8 mouse cellular contexts compared by ENCODE assay signal in the genomic region with DNA sequence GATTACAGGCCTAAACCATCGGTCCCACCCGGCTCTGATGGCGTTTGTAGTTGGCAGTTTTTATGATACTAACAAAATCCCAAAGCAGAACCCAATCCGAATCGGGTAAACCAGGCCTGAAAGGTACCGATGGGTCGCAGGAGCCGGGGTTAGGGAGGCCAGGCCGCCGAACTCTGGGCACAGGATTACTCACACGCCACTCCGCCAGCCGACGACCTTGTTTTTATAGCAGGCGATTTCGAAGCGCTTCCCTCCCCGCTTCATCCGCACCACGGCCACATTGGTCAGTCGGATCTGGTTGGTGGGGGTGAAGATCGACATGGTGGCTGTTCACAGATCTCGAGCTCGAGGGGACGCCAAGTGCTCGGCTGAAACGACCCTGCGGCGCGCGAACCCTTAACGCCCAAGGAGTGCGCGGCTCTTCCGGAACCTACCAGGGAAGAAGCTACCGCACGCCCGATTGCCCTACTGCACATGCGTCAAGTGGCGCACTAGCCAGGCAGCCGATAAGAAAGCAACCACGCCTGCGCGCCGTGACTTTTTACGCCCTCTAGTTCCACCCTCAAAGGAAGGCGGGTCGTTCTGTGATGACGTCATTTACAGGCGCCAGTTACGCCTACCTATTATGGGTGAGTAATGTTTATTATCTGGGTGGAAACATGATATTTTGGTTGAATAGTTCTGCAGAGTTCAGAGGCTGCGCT. TPM values are rescaled to one million over a fixed set of nuclear protein-coding genes. Genes with fewer than 3 reads are reported as not detected.
DNase-seq lines count a peak whose midpoint lies in the region; ATAC-seq and TF ChIP-seq lines count a peak whose summit lies in the region.

Gene Sbds (minus strand): TSS at position 514 of the 704 bp plus-strand sequence.
Gene Tyw1 (plus strand): TSS at position 603 of the 704 bp plus-strand sequence.

- peak within 1 kb of the TSS; percentile 87 for H3K4me2 ChIP-seq in heart, embryonic 11.5 days
- peak within 1 kb of the TSS; percentile 74 for H3K4me2 ChIP-seq in kidney, embryonic 16.5 days (replicated peaks; ENCODE audit: low read depth, low read length)
- peak within 1 kb of the TSS; percentile 100 for H3K4me2 ChIP-seq in myocyte (ENCODE audit: low read depth)

- H3K36me3 ChIP-seq in C2C12 (ENCODE audit: control insufficient read depth, insufficient read depth) (peaks cover 40% of the 10 kb centered on the region), myocyte (ENCODE audit: control insufficient read depth, insufficient read depth) (peaks cover 27% of the 10 kb centered on the region)
- peaks cover 44% of the 10 kb centered on the region for H3K36me3 ChIP-seq in erythroblast, embryonic 14.5 days (ENCODE audit: control insufficient read depth)
- H3K36me3 ChIP-seq in heart, embryonic 11.5 days (ENCODE audit: control insufficient read depth, insufficient read depth, low read length): peaks cover 14% of the 10 kb centered on the region
- H3K36me3 ChIP-seq in kidney, embryonic 16.5 days (ENCODE audit: insufficient read depth, low read length): peaks cover 27% of the 10 kb centered on the region
- peaks cover 29% of the 10 kb centered on the region; the same call in 1 of the 2 replicates for H3K36me3 ChIP-seq in liver, adult 2 months (ENCODE audit: control insufficient read depth, insufficient read depth, low read length)
- H3K36me3 ChIP-seq in splenic B cell, adult 2 months (ENCODE audit: control insufficient read depth, insufficient read depth, low read length, poor library complexity, severe bottlenecking): peaks cover 9% of the 10 kb centered on the region

- H3K9ac ChIP-seq in heart, embryonic 11.5 days (ENCODE audit: low read depth, low read length): peak within 1 kb of the TSS; percentile 85
- H3K9ac ChIP-seq in kidney, embryonic 16.5 days (replicated peaks; ENCODE audit: low read length): peak within 1 kb of the TSS; percentile 77
- H3K9ac ChIP-seq in liver, adult 2 months (ENCODE audit: low read depth, low read length): peak within 1 kb of the TSS; percentile 87

- peak; percentile 51; the same call in 1 of the 2 replicates for TF ChIP-seq POLR2A in brain, embryonic 14.5 days (IDR thresholded peaks at IDR 0.05; ENCODE audit: borderline replicate concordance, extremely low read depth, insufficient read depth, insufficient read length, poor library complexity, severe bottlenecking)
- TF ChIP-seq POLR2A in liver, adult 2 months (IDR thresholded peaks at IDR 0.05; ENCODE audit: extremely low read depth, insufficient read depth, low read length): peak; percentile 93
- peak; percentile 98 for TF ChIP-seq POLR2A in myocyte (IDR thresholded peaks at IDR 0.05; ENCODE audit: insufficient read length, low read depth)

- peak; percentile 86 for ATAC-seq in heart, embryonic 11.5 days (replicated peaks; ENCODE audit: insufficient number of reproducible peaks, low FRiP score, low TSS enrichment)
- ATAC-seq in kidney, embryonic 16.5 days (ENCODE audit: low FRiP score, low TSS enrichment): peak; percentile 90

- peak within 1 kb of the TSS; percentile 78 for H3K27ac ChIP-seq in heart, embryonic 11.5 days (ENCODE audit: low read depth, low read length)
- H3K27ac ChIP-seq in kidney, embryonic 16.5 days (ENCODE audit: low read length): peak within 1 kb of the TSS; percentile 90
- H3K27ac ChIP-seq in liver, adult 2 months (replicated peaks; ENCODE audit: insufficient read depth, low read depth, low read length): peak within 1 kb of the TSS; percentile 82

- H3K79me2 ChIP-seq in C2C12 (ENCODE audit: control insufficient read depth, insufficient read depth) (peaks cover 73% of the 10 kb centered on the region), myocyte (ENCODE audit: control insufficient read depth, insufficient read depth) (peaks cover 51% of the 10 kb centered on the region)
- peaks cover 12% of the 10 kb centered on the region; the same call in 1 of the 2 replicates for H3K79me2 ChIP-seq in liver, adult 2 months (ENCODE audit: control insufficient read depth, insufficient read depth, low read length)

- no peaks in the 10 kb centered on the region for H3K9me3 ChIP-seq in erythroblast, embryonic 14.5 days (ENCODE audit: control insufficient read depth, low read length)
- H3K9me3 ChIP-seq in heart, embryonic 11.5 days (replicated peaks; ENCODE audit: control insufficient read depth, low read length): no peaks in the 10 kb centered on the region
- no peaks in the 10 kb centered on the region for H3K9me3 ChIP-seq in kidney, embryonic 16.5 days (ENCODE audit: low read length)

- peaks cover 38% of the 10 kb centered on the region for H3K79me3 ChIP-seq in C2C12 (ENCODE audit: low read depth)

- peak; percentile 100 for DNase-seq in brain, embryonic 14.5 days (ENCODE audit: low read depth)
- DNase-seq in liver, adult 2 months (ENCODE audit: extremely low read depth, low read depth, low spot score): peak; percentile 96
- peak; percentile 100 for DNase-seq in splenic B cell, adult 2 months (ENCODE audit: low read depth, low spot score)

- no peak for TF ChIP-seq CTCF in C2C12 (IDR thresholded peaks at IDR 0.05; ENCODE audit: control insufficient read depth, insufficient read depth, insufficient read length)
- no peak for TF ChIP-seq CTCF in brain, embryonic 14.5 days (IDR thresholded peaks at IDR 0.05; ENCODE audit: borderline replicate concordance, extremely low read depth, insufficient read depth, insufficient read length)
- no peak for TF ChIP-seq CTCF in liver, adult 2 months (IDR thresholded peaks at IDR 0.05; ENCODE audit: low read depth, low read length)

- under 1% methylated on average over 52 of the region's 52 CpGs for WGBS in heart, embryonic 11.5 days (ENCODE audit: insufficient replicate concordance)
- under 1% methylated on average over 52 of the region's 52 CpGs for WGBS in kidney, embryonic 16.5 days
- under 1% methylated on average over 52 of the region's 52 CpGs for WGBS in liver, adult 2 months

- H3ac ChIP-seq in C2C12 (ENCODE audit: control insufficient read depth, insufficient read length, low read depth) (peak within 1 kb of the TSS; percentile 83), myocyte (ENCODE audit: control insufficient read depth, insufficient read length) (peak within 1 kb of the TSS; percentile 34)

- H3K4me3 ChIP-seq in C2C12 (ENCODE audit: insufficient read depth, poor library complexity, severe bottlenecking) (peak within 1 kb of the TSS; percentile 88), myocyte (peak within 1 kb of the TSS; percentile 99)
- peak within 1 kb of the TSS; percentile 92 for H3K4me3 ChIP-seq in erythroblast, embryonic 14.5 days (replicated peaks)
- H3K4me3 ChIP-seq in heart, embryonic 11.5 days (ENCODE audit: low read depth, low read length): peak within 1 kb of the TSS; percentile 78
- peak within 1 kb of the TSS; percentile 74 for H3K4me3 ChIP-seq in kidney, embryonic 16.5 days (ENCODE audit: low read length)
- peak within 1 kb of the TSS; percentile 81 for H3K4me3 ChIP-seq in liver, adult 2 months (ENCODE audit: insufficient read depth, low read depth, low read length)

- H3K4me1 ChIP-seq in erythroblast, embryonic 14.5 days (ENCODE audit: control insufficient read depth): peaks cover 45% of the 10 kb centered on the region
- H3K4me1 ChIP-seq in heart, embryonic 11.5 days (ENCODE audit: control insufficient read depth, insufficient read depth, low read length): peaks cover 7% of the 10 kb centered on the region
- peaks cover 14% of the 10 kb centered on the region for H3K4me1 ChIP-seq in kidney, embryonic 16.5 days (ENCODE audit: insufficient read depth, low read length)
- H3K4me1 ChIP-seq in liver, adult 2 months (ENCODE audit: control insufficient read depth, insufficient read depth, low read length): peaks cover 6% of the 10 kb centered on the region

- H3K27me3 ChIP-seq in C2C12 (ENCODE audit: control insufficient read depth, insufficient read depth, insufficient read length): no peaks in the 10 kb centered on the region
- H3K27me3 ChIP-seq in erythroblast, embryonic 14.5 days (ENCODE audit: control insufficient read depth): no peaks in the 10 kb centered on the region
- H3K27me3 ChIP-seq in heart, embryonic 11.5 days (ENCODE audit: control insufficient read depth, insufficient read depth, low read length): no peaks in the 10 kb centered on the region
- no peaks in the 10 kb centered on the region for H3K27me3 ChIP-seq in kidney, embryonic 16.5 days (ENCODE audit: insufficient read depth, low read length)
- no peaks in the 10 kb centered on the region for H3K27me3 ChIP-seq in liver, adult 2 months (ENCODE audit: control insufficient read depth, insufficient read depth, low read length)
- H3K27me3 ChIP-seq in myocyte (ENCODE audit: control insufficient read depth, insufficient read depth, insufficient read length): no peaks in the 10 kb centered on the region
- no peaks in the 10 kb centered on the region for H3K27me3 ChIP-seq in splenic B cell, adult 2 months (ENCODE audit: control insufficient read depth, insufficient read depth, low read length, poor library complexity, severe bottlenecking)

TF ChIP-seq in C2C12, 6 proteins besides CTCF, POLR2A, EP300 and RAD21 (continues in another document):
- TF ChIP-seq MAX (IDR thresholded peaks at IDR 0.05) (peak; percentile 35), CEBPB (IDR thresholded peaks at IDR 0.05; ENCODE audit: low read depth) (no peak), FOSL1 (IDR thresholded peaks at IDR 0.05; ENCODE audit: insufficient read depth, low read length, poor library complexity, severe bottlenecking) (no peak)

TF ChIP-seq in myocyte, 11 proteins besides CTCF, POLR2A, EP300 and RAD21 (continues in another document):
- TF ChIP-seq SRF (IDR thresholded peaks at IDR 0.05; ENCODE audit: control insufficient read depth, insufficient read length, low read depth): peak; percentile 86
- TF ChIP-seq E2F4 (IDR thresholded peaks at IDR 0.05; ENCODE audit: insufficient read depth): no peak
- TF ChIP-seq MAX (IDR thresholded peaks at IDR 0.05; ENCODE audit: low read depth): no peak

RNA-seq across cellular contexts. Expression of gene Sbds, which starts in this region (rescaled TPM):
- polyA plus RNA-seq in C2C12 (2012; fragmentation: generic; extraction: Trizol) (43.2 TPM), myocyte (2012; fragmentation: generic; extraction: Trizol) (47.2 TPM)
- polyA plus RNA-seq in brain, embryonic 14.5 days (2012; rRNA removed): 37.9 and 41.3 TPM in 2 replicates
- 3.2 and 4.0 TPM in 2 replicates for polyA plus RNA-seq in erythroblast, embryonic 14.5 days (2012)
- 58.2 and 61.1 TPM in 2 replicates for polyA plus RNA-seq in heart, embryonic 11.5 days (2014; fragmentation: Nextera tagmentation; extraction: Ambion mirVana)
- 72.2 and 77.6 TPM in 2 replicates for polyA plus RNA-seq in kidney, embryonic 16.5 days (2015; fragmentation: Nextera tagmentation; extraction: Ambion mirVana)
- total RNA-seq in liver, adult 2 months (2014; rRNA removed): 36.9 and 42.5 TPM in 2 replicates
- 25.9 and 29.4 TPM in 2 replicates for polyA plus RNA-seq in liver, adult 2 months (2012; rRNA removed)

RNA-seq across cellular contexts. Expression of gene Tyw1, which starts in this region (rescaled TPM):
- polyA plus RNA-seq in C2C12 (2012; fragmentation: generic; extraction: Trizol) (24.2 TPM), myocyte (2012; fragmentation: generic; extraction: Trizol) (23.6 TPM)
- 15.8 and 18.8 TPM in 2 replicates for polyA plus RNA-seq in brain, embryonic 14.5 days (2012; rRNA removed)
- polyA plus RNA-seq in erythroblast, embryonic 14.5 days (2012): 0.36 and 0.39 TPM in 2 replicates
- 17.8 and 20.3 TPM in 2 replicates for polyA plus RNA-seq in heart, embryonic 11.5 days (2014; fragmentation: Nextera tagmentation; extraction: Ambion mirVana)
- polyA plus RNA-seq in kidney, embryonic 16.5 days (2015; fragmentation: Nextera tagmentation; extraction: Ambion mirVana): 30.2 and 34.1 TPM in 2 replicates
- total RNA-seq in liver, adult 2 months (2014; rRNA removed): 12.8 and 13.3 TPM in 2 replicates
- polyA plus RNA-seq in liver, adult 2 months (2012; rRNA removed): 6.8 and 8.0 TPM in 2 replicates

Comparison
In these comparisons a context has a peak if more than half of its experiments do, and no peak if none do; other contexts are left out.
1. Peak in every context shown above with its lines: DNase-seq, ATAC-seq, H3K4me3 ChIP-seq and H3K27ac ChIP-seq.